Mouse (Mus musculus) gastrocnemius, postnatal 4 days (tissue): ENCODE results near the gene 2210016L21Rik. TPM values are rescaled to one million over a fixed set of nuclear protein-coding genes. Genes with fewer than 3 reads are reported as not detected.
A peak's percentile ranks its signal among the peaks of the same experiment; 100 is the strongest.
"Not testable (repeated sequence)": the region's sequence is repeated elsewhere in the genome, so short reads cannot be mapped to it uniquely, and the experiment has no call there.

Source experiments
- DNase-seq, 2 experiments: peaks; one replicate each; pipeline ENCODE4 v3.0.0; 2021 to 2022; ENCODE audit warnings: low spot score in 2 of 2, mixed read lengths in 2 of 2
- total RNA-seq, 2 experiments: library from RNA; stranded (reverse); gene quantifications; 2 replicates each; pipeline ENCODE4 v1.2.3; 2021

The 2210016L21Rik gene
- total RNA-seq, 2 experiments from 2014 or later, result 34.5 to 34.6 TPM

DNA sequence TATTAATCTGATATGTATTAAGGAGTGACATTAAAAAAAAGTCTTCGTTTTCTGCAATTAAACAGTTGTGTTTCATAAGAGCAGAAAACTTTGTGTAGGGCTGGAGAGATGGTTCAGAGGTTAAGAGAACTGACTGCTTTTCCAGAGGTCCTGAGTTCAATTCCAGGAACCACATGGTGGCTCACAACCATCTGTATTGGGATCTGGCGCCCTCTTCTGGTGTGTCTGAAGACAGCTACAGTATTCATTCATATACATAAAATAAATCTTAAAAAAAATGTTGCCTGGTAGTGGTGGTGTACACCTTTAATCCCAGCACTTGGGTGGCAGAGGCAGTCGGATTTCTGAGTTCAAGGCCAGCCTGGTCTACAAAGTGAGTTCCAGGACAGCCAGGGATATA, 820 bp upstream of the 2210016L21Rik start:
- not testable (repeated sequence) for DNase-seq

DNA sequence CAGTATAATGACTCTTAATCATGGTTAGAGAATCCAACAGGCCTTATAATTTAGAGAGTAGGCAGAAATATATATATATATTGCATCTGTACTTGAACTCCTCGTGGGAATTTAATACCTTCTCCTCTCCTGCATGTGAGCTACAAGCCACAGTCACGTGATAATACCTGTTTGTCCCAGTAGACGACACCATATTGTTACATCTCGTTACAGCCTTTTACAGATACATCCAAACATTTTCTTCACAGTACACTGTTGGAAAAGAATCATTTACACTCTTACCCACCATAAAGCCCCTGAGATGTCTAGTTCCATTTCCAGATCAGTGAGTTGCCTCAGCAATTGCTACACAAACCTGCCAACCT, 790 bp downstream of the 2210016L21Rik start:
- DNase-seq, result no peak

DNA sequence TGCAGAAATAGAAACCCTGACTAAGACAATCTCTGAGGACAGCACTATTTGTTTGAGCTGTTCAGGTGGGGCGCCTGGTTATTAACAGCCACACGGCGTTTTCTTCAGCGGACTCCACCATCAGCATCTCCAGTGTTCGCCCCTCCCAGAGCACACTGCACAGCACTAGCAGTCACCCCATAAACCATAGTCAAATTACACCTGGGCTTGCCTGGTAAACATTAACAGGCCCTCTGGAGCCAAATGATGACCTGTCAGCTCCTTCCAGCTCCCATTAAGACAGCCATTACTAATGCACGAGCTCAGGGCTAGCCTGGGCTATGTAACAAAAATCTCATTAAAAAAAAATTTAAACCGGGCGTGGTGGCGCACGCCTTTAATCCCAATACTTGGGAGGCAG, 3.1 kb downstream of the 2210016L21Rik start:
- no peak for DNase-seq

DNA sequence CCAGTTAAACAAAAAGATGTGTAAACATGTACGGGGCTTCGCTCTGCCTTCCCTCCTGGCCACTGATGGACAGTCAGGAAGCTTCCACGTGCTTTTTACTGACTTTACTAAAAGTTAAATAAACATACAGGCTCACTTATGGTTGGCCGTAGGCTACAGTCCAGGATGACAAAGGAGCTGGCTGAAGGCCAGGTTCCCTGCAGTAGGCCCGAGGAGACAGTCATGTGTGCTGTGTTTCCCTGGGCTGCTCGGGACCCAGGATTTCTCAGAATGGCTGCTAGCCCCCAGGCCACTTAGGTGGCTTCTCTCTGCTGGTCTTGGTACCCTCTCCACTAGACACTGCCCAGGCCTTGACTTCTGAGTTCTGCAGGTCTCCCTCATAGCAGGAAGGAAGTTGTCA, 6.9 kb downstream of the 2210016L21Rik start:
- peak in 1 of 2 experiments; percentile 59 for DNase-seq

DNA sequence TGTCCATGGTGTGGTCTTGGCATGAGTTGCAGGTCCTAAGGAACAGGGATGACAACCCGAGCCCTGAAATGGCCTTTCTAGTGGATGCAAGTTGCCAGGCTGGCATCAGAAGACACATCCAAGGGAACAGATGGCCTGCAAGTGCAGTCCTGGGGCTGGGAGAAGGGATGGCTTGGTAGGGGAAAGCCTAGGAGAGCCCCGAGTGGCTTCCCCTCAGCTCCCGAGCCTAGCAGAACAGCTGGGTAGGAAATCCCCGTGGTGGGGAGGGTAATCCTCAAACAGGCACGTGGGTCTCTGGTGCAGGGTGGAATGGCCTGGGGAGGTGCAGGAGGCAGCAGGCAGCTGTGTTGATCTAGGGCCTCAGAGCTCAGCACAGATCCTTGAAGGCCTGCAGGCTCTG, 7.4 kb downstream of the 2210016L21Rik start:
- DNase-seq, result no peak

DNA sequence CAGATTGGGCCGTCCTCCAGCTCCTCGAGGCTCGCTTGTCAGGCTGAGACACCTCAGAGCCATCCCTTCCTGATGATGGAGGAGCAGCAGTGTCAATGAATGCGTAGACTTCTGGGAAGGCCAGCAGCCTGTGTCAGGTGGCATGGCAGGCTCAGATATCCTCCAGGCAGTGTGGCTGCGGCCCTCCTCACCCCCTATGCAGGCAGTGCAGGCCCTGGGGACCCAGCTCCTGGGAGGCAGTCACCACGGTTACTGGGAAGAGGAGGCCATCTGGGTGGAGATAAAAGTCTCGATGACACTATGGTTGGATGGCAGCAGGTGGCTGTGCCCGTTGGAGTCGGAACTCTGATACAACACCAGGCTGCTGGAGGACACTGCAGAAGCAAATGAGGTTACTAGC, 7.9 kb downstream of the 2210016L21Rik start:
- DNase-seq, result no peak

DNA sequence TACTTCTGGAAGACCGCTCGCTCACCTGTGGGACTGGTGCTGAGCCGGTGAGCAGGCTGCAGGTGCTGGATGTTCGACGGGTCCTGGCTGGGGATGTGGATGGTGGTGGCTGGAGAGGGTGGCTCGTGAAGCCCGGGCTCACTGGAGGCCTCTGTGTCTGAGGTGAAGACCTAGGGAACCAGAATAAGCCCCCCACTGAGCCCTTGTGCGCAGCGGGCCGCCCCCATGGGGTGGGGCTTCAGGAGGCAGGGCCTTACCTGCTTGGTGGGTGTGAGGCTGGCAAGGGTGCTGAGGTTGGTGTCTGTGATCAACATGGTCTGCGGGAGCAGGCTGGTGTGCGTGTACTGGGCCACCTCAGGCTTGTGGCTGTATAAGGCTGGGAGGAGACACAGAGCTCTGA, 8.7 kb downstream of the 2210016L21Rik start:
- no peak for DNase-seq

DNA sequence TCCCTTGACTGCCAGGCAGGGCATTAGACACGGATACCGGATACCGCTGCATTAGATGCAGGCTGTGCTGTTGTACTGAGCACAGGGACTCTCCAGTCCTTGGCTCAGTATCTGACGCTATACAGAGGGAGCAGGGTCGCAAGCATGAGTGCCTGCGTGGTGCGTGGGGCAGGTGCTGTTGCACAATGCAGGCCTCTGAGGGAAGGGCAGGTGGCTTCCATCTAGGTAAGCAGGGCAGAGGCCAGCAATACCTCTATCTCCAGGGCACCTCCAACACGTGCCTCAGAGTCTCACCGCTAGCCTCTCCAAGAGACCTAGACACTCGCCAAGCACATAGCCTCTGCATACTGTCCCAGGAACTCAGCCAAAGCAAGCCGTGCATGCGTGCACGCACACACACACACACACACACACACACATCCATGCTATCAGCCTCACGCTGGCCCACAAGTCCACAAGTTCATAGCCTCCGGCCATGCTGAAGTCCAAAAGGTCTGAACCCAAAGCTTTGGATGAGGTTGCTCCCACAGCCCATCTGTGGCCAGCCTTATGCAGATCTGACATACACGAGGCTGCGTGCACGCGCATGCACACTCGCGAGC, 9.4 kb downstream of the 2210016L21Rik start:
- no peak for DNase-seq

DNA sequence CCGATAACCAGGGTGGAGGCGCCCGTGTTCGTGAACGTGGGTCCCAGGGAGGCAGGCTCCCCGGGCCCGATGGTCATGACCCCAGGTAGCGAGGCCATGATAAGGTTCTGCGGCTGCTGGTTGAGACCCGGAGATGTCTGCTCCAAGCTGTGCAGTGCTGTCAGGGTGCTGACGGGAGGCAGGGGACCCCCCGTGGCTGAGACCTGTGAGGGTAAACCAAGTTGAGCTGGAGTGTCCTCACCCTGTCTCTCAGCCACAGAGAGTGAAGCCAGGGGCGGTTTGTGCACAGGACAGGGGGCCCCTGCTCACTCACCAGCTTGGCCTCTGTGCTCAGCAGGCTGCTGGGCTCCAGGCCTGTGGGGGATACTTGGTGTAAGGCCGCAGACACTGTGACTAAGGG, 11.4 kb downstream of the 2210016L21Rik start:
- no peak for DNase-seq

DNA sequence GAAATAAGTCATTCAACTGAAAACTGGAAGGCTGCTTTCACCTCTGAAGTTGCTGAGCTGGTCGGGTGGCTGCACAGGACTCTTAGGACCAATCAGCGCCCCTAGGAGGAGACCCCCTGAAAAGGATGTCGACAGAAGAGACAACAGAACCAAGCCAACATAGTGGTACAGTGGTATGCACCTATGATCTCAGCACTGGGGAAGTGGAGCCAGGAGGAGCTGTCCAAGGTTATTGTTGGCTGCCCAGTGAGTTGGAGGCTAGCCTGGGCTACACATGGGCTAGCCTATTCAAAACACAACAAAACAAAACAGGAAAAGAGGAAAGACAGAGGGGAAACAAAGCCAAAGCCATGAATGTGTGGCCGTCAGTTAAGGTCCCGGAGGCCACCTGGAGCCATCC, 16.1 kb downstream of the 2210016L21Rik start:
- no peak for DNase-seq

DNA sequence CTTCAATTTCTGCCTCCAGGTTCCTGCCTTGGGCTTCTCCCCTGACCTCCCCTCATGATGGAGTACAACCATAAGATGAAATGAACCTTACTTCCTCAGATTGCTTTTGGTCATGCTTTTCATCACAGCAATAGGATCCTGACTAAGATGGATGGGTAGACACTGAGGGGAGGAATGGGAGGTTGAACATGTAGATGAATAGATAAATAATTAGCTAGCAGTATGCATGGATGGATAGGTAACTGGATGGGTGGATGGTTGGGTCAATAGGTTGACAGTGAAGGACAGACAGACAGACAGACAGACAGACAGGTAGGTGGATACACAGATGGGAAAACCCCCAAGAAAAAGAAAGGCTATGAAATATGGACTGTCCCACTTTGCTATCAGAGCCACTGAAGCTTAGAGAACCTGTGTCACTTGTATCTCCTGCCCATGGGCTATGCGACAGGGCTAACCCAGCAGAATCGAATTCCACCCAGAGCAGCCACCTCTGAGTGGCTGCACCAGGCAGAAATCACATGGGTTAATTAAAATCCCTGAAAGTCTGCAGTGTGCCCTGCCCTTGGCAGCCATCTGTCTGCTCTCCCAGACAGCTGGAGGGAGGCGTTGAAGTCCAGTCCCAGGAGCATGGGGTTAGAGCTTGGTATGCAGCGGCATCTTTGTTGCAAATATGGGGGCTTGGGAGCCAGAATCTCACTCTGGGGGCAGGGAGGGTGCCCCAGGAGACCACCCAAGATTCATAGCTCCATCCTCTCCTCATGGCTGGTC, 19.8 kb downstream of the 2210016L21Rik start:
- DNase-seq, result no peak

DNA sequence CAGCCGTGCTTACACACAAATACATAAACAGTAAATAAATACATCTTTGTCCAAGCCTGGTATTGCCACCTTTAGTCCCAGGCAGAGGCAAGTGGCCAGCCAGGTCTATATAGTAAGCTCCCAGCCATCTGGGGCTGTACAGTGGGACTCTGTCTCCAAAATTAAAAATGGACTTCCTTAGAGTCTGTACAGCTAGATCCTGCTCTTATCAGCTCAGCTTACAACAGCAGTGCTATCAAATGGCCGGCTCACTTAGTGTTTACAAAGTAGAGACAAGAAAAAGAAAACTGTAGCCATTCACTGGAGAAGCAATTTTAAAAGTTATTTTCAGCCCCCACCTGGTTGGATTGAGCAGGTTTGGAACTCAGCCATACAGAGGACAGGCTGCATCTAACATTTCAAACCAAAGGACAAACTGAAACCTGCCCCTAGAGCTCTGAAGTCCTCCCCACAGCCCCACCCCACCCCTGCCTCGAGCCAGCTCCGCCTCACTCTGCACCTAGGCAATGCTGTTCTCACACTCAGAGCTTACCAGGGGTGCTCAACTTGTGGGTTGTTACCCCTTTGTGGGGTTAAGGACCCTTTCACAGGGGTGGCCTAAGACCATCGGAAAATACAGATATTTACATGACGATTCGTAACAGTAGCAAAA, 22.5 kb downstream of the 2210016L21Rik start:
- no peak for DNase-seq

DNA sequence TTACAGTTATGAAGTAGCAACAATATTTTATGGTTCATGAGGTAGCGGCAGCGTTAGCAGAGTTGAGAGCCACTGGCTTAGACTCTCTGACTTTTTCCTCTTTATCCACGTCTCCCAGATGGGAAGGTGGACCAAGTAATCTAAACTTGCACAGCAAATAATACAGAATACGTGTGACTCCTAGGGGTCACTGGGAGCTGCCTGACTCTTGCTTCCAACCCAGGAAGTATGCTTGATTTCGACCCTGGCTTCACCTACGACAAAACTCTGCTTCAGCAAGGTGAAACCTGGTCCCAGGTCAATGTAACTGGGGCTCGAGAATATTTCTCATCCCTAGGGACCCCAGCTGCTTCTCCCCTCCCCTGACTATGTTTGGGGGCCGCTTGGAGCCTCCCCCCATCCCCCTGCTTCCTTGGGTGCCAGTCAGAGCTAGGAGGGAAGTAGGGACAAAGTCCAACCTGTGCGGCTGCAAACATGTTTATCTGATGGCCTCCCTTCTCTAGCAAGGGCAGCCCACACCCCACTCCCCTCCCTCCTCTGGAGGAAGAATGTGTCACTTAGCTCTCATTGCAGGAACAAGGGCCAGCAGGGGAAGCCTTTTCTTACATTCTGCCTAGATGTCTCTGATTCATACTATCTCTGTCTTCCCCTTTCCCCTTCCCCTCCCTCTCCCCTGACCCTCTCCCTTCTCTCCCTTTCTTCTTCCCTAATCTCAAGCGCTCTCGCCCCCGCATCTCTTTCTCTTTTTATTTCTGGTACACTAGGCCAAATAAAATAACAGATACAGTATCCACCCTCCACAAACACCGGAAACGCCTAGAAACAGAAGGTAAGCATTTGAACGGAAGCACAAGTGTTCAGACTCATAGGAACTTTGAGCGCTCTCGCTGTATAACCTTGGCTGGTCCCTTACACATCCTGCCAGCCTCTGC, 23.3 kb downstream of the 2210016L21Rik start:
- no peak for DNase-seq

DNA sequence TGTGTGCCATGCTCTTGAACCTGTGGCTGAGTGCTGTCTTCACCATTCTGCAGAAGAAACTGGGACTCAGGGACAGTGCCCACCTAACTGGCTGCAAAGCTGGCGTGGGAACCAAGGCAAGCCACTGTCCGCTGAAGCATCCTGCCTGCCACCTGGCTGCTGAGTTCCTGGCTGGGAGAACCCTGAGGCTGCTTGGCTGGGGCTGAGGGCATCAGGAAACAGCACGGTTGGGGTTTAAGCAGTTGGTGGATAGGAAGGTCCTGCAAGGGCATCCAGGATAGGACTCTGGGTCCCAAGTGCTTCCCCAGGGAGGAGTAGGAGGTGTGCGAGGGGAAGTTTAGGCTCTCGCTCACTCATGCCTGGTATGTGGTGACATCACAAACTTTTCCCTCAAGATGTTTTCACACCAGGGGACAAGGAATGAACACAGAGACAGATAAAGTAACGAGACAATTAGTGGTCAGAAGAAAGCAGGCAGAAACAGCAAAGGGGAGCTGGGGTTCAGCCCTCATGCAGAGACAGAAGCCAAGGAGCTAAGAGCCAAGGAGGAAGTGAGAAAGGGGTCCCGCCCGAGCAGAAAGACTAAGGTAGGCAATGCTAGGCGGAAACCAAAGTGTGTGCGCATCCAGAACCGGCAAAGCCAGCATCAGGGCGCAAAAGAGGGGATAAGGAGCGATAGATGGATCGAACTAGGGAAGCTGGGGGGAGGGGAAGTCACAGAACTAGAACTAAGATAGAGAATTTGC, 25.7 kb downstream of the 2210016L21Rik start:
- no peak for DNase-seq

DNA sequence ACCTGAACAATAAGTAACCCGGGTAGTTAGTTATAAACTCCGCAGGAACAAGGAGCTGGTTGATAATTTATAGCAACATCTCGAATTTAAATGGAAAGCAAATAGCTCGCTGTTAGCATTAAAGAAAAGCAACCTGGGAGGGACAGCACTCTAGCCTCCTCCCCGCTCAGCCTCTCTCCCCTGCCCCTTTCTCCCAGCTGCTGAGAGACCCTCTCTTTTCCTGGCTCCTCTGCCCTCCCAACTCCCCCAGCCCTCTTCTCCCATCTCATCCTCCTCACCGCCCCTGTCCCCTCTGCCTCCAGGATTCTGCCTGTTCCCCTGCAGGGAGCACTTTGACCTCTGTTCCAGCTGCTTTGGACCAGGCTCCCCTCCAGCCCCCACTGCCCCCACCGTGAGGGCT, 26.7 kb downstream of the 2210016L21Rik start:
- DNase-seq, result no peak

DNA sequence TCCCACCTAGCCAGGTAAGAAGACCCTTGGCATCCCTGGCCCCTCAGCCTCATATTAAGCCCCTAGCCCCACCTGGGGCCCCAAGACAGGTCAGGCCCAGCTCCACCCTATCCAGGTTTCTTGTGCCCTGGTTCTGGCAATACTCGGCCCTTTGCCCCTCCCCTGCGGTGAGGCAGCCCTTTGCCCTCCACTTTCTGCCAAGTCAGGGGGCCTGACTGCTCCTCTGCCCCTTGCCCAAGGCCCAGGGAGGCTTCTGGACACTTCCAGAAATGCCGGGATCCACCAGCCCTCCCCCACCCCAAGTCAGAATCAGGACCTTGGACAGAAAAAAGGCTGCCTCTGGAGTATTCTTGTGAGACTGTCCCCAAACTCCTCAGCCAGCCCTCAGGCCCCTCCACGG, 27.1 kb downstream of the 2210016L21Rik start:
- DNase-seq, result no peak

DNA sequence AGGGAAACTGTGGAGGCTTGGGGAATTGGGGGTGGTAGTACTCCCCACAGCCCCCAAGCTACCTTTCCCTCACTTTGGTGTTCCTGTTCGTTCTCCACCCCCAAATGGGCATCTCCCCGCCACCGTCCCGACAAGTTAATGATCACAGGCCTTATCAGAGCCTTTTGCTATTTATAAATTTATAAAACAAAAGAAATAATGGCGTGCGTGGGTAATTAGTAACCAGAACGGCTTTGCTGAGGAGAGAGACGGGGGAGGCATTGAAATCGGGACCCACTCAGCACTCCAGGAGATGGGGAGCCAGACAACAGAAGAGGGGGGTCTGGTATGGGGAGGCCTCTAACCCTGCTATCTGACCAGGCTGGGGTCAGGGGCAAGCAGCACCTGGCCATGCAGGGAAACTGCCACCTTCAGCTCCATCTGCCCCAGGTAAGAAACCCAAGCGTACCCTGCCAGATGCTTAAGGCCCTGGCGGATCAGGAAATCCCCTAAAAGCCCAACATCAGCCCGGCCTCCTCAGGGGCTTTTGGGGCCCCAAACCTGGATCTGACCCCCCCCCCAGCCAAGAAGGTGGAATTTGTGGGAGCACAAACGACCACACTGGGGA, 27.8 kb downstream of the 2210016L21Rik start:
- DNase-seq, result no peak

DNA sequence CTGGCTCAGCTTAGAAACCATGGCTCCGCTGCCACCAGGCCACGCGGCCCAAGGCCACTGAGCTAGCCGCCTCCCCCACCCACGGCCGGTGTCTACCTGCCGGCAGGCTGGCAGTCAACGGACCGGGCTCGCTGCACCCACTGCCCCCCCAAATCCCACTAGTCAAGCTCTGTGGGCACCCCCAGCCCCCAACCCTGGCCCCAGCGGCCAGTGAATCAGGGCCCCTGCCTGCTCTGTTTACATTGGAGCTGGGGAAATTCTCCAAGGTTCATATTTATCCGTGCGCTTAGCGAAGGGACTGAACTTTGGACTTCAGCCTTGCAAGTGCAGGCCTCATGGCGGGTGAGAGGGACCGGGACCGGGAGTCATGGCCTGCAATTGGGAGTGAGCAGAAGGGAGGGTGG, 28.9 kb downstream of the 2210016L21Rik start, which contains the start of gene Hnf1a:
Gene Hnf1a, minus strand, starts transcription at position 271 of the 404 bp plus-strand sequence.
- no peak for DNase-seq

DNA sequence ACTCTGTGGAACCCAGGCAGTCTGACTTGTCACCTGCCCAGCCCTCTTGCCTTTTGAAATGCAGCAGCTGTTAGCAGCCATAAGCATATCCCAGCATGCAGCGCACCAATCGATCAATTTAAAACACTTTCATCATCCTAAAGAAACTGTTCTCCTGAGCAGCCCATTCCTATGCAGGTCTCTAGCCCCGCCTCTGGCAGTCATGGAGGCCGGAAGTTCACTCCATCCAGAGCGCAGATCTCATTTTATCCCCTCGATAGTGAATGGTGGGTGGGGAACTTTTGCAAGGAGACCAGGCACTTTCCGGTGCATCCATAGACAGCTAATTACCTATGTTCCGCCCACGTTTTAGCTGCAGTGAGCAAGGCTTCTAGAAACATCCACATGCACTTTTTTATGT, 30.2 kb downstream of the 2210016L21Rik start:
- DNase-seq, result no peak

DNA sequence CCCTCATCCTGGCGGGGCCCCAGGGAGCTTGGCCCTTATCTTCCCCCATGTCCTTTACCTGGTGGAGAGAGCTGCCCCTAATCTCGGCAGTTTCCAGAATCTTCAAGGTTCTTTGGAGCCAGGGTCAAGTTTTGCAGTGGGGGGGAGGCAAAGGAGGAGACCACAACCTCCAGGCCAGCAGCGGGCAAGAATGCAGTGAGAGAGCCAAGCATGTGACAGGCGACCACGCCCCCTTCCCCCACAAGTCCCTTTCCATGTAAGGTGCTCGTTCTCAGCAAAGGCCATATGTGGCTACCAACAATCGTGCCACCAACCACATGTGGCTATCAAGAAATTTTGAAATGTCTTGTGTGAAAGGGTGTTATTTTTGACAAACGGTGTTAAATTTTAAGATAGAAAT, 31.2 kb downstream of the 2210016L21Rik start:
- no peak for DNase-seq
